Mouse (Mus musculus) limb, embryonic 13.5 days (tissue): ENCODE results near the gene Cbs. TPM values are rescaled to one million over a fixed set of nuclear protein-coding genes. Genes with fewer than 3 reads are reported as not detected.

ENCODE experiments used
- ATAC-seq: fragments of 200-750 bp; cut with Nextera tagmentation; 2 replicates; pipeline ENCODE4 v1.8.0; 2017; ENCODE audit warnings: low read depth, moderate number of reproducible peaks, moderate TSS enrichment; ENCODE audit not compliant: low FRiP score
- H3K27ac ChIP-seq: fragments of 300-500 bp; sonication (generic); 2 replicates; pipeline ENCODE4 v1.5.1; 2015; ENCODE audit warnings: inconsistent platforms, mild to moderate bottlenecking, moderate library complexity
- H3K27me3 ChIP-seq: fragments of 300-500 bp; sonication (generic); 2 replicates; pipeline ENCODE4 v1.6.1; 2015; ENCODE audit warnings: mild to moderate bottlenecking, inconsistent platforms
- H3K36me3 ChIP-seq: fragments of 300-500 bp; sonication (generic); 2 replicates; pipeline ENCODE4 v1.6.1; 2015; ENCODE audit warnings: inconsistent platforms, mild to moderate bottlenecking, moderate library complexity
- H3K4me1 ChIP-seq: fragments of 300-500 bp; sonication (generic); 2 replicates; pipeline ENCODE4 v1.6.1; 2015; ENCODE audit warnings: inconsistent platforms
- H3K4me2 ChIP-seq: fragments of 300-500 bp; sonication (generic); replicated peaks from 2 replicates; pipeline ENCODE4 v1.6.1; 2015; ENCODE audit warnings: inconsistent platforms, mild to moderate bottlenecking, moderate library complexity
- H3K4me3 ChIP-seq: fragments of 300-500 bp; sonication (generic); 2 replicates; pipeline ENCODE4 v1.5.1; 2015; ENCODE audit warnings: moderate library complexity, mild to moderate bottlenecking, inconsistent platforms
- H3K9ac ChIP-seq: fragments of 300-500 bp; sonication (generic); 2 replicates; pipeline ENCODE4 v1.6.1; 2015; ENCODE audit warnings: mild to moderate bottlenecking, inconsistent platforms
- H3K9me3 ChIP-seq: fragments of 300-500 bp; sonication (generic); 2 replicates; pipeline ENCODE4 v1.6.1; 2016; ENCODE audit warnings: inconsistent platforms
- WGBS: fragments of 180-500 bp; shearing (Covaris S2); methylation state at CpG from one replicate; pipeline ENCODE4 v1.1.7; 2015; 5-methylcytosine and 5-hydroxymethylcytosine counted together
- polyA plus RNA-seq: library from polyadenylated mRNA; unstranded; fragments of >200 nt; fragmentation: Nextera tagmentation; extraction: Ambion mirVana; gene quantifications from 2 replicates; pipeline ENCODE4 v1.2.1, GENCODE M21; 2015

The Cbs gene
- polyA plus RNA-seq, 1 experiment from 2014 or later = 3.9 TPM

DNA sequence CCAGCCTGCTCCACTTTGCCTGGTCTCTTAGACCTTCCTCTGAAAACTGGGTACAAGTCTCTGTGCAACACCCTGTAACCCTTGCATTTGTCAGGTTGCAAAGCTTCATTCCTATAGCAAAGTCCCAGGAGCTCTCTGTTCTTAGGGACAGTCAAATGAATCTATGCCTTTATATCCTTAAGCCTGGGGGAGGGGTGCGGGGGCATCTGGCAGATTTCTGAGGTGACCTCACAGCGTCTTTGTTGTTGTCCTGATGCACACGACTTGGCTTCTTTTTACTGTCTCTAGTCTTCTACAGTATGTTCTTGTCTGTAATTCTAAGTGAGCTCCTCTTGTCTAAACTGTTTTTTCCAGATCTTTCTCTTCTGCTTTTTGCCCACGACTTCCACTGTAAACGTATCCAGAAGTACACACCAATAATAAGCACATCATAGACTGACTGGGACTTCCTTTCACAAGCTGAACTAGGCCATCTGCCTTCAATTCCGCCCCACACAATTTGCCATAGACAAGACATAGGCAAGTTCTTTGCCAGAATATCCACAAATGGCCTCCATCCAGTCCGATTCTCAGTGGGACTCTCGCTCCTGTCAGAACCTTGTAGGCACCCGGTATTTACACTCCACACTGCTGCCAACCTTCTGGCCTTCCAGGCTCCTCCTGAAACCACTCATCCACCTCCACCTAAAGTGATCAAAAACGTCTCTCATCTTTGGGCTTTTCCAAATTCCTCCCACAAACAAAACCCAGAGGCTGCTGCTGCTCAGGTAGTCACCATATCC lies 60.5 kb downstream of the Cbs start:
- Histone ChIP-seq H3K4me2 (no peak overlapping the region), H3K4me1 (peaks cover 9% of the 10 kb centered on the region), H3K36me3 (peaks cover 9% of the 10 kb centered on the region), H3K27me3 (no peaks in the 10 kb centered on the region), H3K4me3 (no peak overlapping the region), H3K9ac (no peak overlapping the region), H3K9me3 (no peaks in the 10 kb centered on the region), H3K27ac (no peak overlapping the region)
- ATAC-seq = no peak
- 82% methylated on average over 10 of the region's 10 CpGs for WGBS

DNA sequence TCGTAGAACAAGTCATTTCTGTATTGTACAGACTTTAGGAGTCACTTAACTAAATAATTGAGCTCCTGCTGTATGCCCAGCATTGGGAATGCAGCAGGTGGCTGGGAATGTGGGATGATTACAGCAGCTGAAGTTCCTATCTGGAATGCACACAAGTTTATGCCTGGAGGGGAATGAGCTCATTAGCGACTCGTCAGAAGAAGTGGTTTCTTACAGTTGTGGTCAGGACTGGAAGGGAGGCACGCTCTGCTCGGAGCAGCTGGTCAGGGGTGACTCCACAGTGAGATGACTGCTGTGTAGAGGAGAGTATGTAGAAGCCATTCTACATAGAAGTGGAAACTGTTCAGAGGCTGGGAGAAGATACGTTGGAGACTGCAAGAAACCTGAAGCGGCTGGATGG lies 62.4 kb downstream of the Cbs start:
- 68% methylated on average over 7 of the region's 7 CpGs for WGBS
- no peak for ATAC-seq
- H3K9me3 ChIP-seq = no peaks in the 10 kb centered on the region

DNA sequence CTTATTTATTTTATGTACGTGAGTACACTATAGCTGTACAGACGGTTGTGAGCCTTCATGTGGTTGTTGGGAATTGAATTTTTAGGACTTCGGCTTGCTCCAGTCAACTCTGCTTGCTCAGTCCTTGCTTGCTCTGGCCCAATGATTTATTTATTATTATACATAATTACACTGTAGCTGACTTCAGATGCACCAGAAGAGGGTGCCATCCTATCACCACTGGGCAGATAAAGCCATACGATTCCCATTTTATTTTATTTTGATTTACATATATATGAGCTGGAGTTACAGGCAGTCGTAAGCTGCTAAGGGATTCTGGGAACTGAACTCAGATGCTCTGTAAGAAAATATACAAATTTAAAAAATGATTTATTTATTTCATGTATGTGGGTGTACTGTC lies 65.3 kb downstream of the Cbs start:
- Histone ChIP-seq H3K4me3 (no peak overlapping the region), H3K9me3 (no peaks in the 10 kb centered on the region)
- 87% methylated on average over 5 of the region's 5 CpGs for WGBS

More for the DNA sequence above, 62.4 kb downstream of the Cbs start:
- H3K27me3 ChIP-seq = no peaks in the 10 kb centered on the region
- no peak overlapping the region for H3K27ac ChIP-seq
- H3K4me3 ChIP-seq = no peak overlapping the region
- peaks cover 9% of the 10 kb centered on the region for H3K36me3 ChIP-seq
- no peaks in the 10 kb centered on the region for H3K4me1 ChIP-seq
- no peak overlapping the region for H3K9ac ChIP-seq
- H3K4me2 ChIP-seq = no peak overlapping the region

DNA sequence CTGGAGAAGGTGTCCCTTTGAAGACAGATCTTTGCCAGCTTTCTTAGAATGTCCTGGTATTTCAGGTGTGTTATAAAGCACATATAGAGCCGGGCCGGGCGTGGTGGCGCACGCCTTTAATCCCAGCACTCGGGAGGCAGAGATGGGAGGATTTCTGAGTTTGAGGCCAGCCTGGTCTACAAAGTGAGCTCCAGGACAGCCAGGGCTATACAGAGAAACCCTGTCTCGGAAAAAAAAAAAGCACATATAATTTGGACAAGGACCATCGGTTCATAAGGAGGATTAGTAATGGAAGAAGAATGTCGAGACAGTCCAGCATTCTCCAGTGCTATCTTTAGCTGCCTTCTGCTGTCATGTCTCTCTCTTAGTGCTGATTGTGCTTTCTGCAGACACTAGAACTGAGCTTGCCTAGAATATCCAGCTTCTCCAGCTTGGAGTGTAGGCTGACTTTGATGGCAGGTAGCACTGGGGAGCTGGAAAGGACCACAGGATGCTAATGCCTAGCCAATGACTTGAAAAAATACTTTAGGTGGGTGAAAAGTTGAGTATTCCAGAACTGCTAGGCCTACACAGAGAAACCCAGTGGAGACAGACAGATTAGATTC lies 66.6 kb downstream of the Cbs start:
- Histone ChIP-seq H3K4me1 (peaks cover 25% of the 10 kb centered on the region), H3K27me3 (no peaks in the 10 kb centered on the region), H3K4me2 (no peak overlapping the region), H3K27ac (no peak overlapping the region), H3K36me3 (peaks cover under 1% of the 10 kb centered on the region; the same call in 1 of the 2 replicates), H3K4me3 (no peak overlapping the region), H3K9ac (no peak overlapping the region), H3K9me3 (no peaks in the 10 kb centered on the region)
- 89% methylated on average over 9 of the region's 9 CpGs for WGBS
- ATAC-seq = peak; percentile 80; the same call in 1 of the 2 replicates

More for the DNA sequence above, 65.3 kb downstream of the Cbs start:
- no peak for ATAC-seq
- H3K4me1 ChIP-seq = peaks cover 15% of the 10 kb centered on the region
- H3K36me3 ChIP-seq = peaks cover 9% of the 10 kb centered on the region
- no peaks in the 10 kb centered on the region for H3K27me3 ChIP-seq
- H3K9ac ChIP-seq = no peak overlapping the region
- H3K4me2 ChIP-seq = no peak overlapping the region
- H3K27ac ChIP-seq = no peak overlapping the region

DNA sequence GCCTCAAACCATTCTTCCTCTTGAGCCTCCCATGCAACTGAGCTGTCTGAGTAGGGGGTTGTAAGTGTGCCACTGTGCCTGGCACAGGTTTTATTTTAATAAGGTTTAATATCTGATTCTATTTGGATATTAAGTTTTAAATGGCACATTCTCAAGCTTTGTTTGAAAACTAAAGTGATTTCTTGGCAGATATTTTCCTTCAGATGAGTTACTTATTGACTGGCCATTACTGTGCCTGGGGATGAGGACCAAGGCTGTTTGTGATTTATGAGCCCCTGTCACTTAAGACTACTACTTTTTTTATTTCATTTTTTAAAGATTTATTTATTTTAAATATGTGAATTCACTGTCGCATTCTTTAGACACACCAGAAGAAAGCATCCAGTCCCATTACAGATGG lies 67.3 kb downstream of the Cbs start:
- no peak overlapping the region for H3K4me3 ChIP-seq
- H3K4me1 ChIP-seq = peaks cover 25% of the 10 kb centered on the region
- H3K36me3 ChIP-seq = no peaks in the 10 kb centered on the region; the same call in 1 of the 2 replicates
- H3K4me2 ChIP-seq = no peak overlapping the region
- no peak overlapping the region for H3K9ac ChIP-seq
- ATAC-seq = no peak
- H3K9me3 ChIP-seq = no peaks in the 10 kb centered on the region
- no peaks in the 10 kb centered on the region for H3K27me3 ChIP-seq
- 100% methylated on average over 1 of the region's 1 CpGs for WGBS
- H3K27ac ChIP-seq = no peak overlapping the region

DNA sequence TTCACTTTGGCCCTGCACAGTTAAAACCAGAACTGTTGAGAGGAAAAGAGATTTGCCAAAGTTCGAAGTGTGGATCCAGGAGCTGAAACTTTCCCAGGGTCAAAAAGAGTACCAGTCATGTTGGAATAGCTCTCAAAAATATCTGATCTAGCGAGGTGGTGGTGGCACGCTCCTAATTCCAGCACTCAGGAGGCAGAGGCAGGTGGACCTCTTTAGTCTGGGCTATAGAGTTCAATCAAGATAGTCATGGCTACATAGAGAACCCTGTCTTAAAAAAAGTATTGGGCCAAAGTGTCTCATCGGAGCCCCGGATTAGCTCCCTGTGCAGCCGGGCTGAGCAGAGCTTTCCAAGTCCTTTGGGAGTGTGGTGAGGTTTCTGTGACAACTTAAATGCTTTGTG lies 70.8 kb downstream of the Cbs start:
- H3K4me1 ChIP-seq = peaks cover 32% of the 10 kb centered on the region
- H3K9ac ChIP-seq = peak overlapping the region; percentile 93
- H3K36me3 ChIP-seq = no peaks in the 10 kb centered on the region; the same call in 1 of the 2 replicates
- ATAC-seq = no peak
- peak overlapping the region; percentile 96 for H3K27ac ChIP-seq
- 69% methylated on average over 6 of the region's 6 CpGs for WGBS
- H3K4me2 ChIP-seq = peak overlapping the region; percentile 88
- H3K9me3 ChIP-seq = no peaks in the 10 kb centered on the region
- no peaks in the 10 kb centered on the region for H3K27me3 ChIP-seq
- H3K4me3 ChIP-seq = peak overlapping the region; percentile 83

DNA sequence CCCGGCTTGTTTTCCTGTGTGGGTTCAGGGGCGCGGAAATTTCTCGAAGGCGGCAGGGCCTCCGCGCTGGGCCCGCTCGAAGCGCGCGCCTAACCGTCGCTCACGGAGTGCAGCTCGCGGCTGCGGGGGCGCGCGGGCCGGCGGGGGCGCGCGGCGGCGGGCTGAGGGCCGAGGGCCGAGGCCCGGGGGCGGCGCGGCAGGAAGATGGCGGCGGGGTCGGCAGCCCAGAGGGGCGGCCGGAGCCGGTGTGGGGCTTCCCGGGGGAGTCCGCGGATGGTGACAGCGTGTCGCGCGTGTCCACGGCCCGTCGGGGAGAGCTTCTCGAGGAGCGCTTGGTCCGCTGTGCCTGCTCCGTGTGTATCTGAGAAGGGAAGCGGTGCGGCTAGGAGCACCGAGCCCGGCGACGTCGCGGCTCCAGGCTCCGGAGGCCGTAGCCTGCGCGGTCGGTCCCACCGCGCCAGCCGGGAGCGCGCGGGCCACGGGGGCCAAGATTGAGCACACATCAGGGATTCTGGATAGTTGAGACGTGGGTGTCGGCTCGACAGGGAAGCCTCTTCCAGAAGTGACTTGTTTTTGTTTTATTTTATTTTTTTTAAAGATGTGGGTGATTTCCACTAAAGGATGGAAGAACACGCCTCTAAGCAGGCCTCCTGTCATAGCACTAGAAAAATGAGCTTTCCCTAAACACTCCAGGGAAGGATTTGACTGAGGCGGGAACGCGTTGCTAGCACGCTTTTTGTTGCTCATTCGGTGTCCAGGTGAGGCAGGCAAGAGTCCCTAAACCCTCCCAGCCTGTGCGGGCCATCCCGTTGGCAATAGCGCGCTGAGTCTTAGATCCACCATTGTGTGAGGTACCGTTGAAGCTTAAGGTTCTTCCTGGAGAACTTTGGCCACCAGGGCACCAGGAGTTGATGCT lies 71.6 kb downstream of the Cbs start:
- ATAC-seq = peak; percentile 45
- H3K4me2 ChIP-seq = peak overlapping the region; percentile 88
- H3K36me3 ChIP-seq = no peaks in the 10 kb centered on the region; the same call in 1 of the 2 replicates
- under 1% methylated on average over 76 of the region's 88 CpGs for WGBS
- H3K9me3 ChIP-seq = no peaks in the 10 kb centered on the region
- H3K4me3 ChIP-seq = peak overlapping the region; percentile 83
- peaks cover 32% of the 10 kb centered on the region for H3K4me1 ChIP-seq
- H3K27ac ChIP-seq = peak overlapping the region; percentile 96
- H3K9ac ChIP-seq = peak overlapping the region; percentile 93
- no peaks in the 10 kb centered on the region for H3K27me3 ChIP-seq

DNA sequence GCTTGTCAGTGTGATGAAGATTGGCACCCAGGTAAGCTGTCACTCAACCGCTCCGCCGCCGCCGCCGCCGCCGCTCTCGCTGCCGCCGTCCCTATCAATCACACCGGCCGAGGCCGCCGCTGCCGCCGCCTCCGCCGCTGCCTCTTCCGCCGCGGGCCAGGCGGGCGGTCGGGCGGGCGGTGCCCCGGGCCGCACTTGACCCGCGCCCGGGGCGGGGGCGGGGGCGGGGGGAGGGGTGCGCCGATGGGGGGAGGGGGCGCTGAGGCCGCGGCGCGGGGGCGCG lies 72.2 kb downstream of the Cbs start:
- ATAC-seq = no peak
- 7% methylated on average over 3 of the region's 44 CpGs for WGBS

DNA sequence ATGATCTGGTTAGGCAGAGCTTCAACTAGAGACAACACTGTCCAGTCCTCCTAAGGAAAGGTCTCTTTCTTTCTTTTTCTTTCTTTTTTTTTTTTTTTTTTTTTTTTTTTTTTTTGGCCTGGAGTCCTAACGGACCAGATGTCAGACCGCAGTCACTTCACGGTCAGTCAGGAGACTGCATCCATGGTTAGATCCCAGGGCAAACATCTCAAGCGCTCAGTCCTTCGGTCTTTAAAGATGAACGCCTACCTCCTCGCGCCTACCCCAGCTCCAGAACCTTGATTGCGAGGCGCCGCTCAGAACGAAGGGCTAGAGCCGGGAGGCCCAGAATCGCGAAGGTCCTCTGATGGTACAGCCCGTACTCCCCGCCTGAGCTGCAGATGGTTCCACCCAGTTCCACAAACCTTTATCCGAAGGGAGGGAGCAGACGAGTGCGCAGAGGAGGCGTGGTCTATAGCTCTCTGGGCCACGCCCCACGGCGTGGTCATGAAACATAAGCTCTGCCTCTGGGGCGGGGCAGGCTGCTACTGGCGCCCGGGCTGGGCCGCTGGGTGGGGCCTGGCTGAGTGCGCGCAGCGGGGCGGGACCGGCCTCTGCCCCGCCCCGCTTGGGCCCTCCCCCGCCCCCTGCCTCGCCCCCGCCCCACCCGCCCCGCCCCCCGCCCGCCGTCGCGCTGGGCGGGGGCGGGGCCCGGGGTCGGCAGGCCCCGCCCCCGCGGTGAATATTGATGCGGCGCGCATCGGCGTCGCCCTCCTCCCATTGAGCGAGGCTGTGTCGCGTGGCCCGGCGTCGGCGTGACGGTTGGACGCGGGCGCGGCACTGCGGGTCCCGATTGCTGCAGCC lies 72.8 kb downstream of the Cbs start, which contains the start of gene Pknox1:
Pknox1 (plus strand) TSS at position 720 of the 843 bp plus-strand sequence.
- WGBS = under 1% methylated on average over 54 of the region's 72 CpGs
- Histone ChIP-seq H3K4me3 (peak within 1 kb of the TSS; percentile 83), H3K9ac (peak within 1 kb of the TSS; percentile 93), H3K9me3 (no peaks in the 10 kb centered on the region), H3K36me3 (no peaks in the 10 kb centered on the region; the same call in 1 of the 2 replicates), H3K4me2 (peak within 1 kb of the TSS; percentile 88), H3K27ac (peak within 1 kb of the TSS; percentile 96), H3K27me3 (no peaks in the 10 kb centered on the region), H3K4me1 (peaks cover 36% of the 10 kb centered on the region)
- ATAC-seq = peak; percentile 94

More for the DNA sequence above, 72.2 kb downstream of the Cbs start:
- peaks cover 32% of the 10 kb centered on the region for H3K4me1 ChIP-seq
- H3K4me3 ChIP-seq = peak overlapping the region; percentile 83
- H3K4me2 ChIP-seq = peak overlapping the region; percentile 88
- H3K36me3 ChIP-seq = no peaks in the 10 kb centered on the region; the same call in 1 of the 2 replicates
- no peaks in the 10 kb centered on the region for H3K27me3 ChIP-seq
- no peaks in the 10 kb centered on the region for H3K9me3 ChIP-seq
- peak overlapping the region; percentile 93 for H3K9ac ChIP-seq
- H3K27ac ChIP-seq = peak overlapping the region; percentile 96

DNA sequence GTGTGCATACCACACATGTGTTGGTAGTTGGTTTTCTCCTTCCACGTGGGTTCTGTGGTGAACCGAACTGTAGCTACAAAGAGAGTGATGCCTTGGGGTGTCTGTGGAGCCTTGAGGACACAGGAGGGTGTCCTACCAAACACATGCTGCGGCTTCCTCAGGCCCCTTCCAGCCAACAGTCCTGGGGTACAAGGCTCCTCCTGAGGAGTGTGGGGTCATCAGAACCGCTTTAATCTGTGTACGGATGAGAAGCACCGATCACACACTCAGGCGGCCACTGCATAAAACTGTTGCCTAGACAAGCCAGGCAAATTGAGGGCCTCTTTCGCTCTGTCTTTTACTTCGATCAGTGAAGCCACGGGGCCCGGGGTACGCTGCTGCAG lies 73.4 kb downstream of the Cbs start:
- Histone ChIP-seq H3K4me2 (peak overlapping the region; percentile 67), H3K9ac (peak overlapping the region; percentile 73), H3K4me3 (peak overlapping the region; percentile 44), H3K27ac (peak overlapping the region; percentile 93), H3K9me3 (no peaks in the 10 kb centered on the region), H3K27me3 (no peaks in the 10 kb centered on the region), H3K4me1 (peaks cover 39% of the 10 kb centered on the region), H3K36me3 (no peaks in the 10 kb centered on the region)
- WGBS = 23% methylated on average over 12 of the region's 12 CpGs
- no peak for ATAC-seq
